Mouse (Mus musculus) brain, embryonic 14.5 days (tissue): Measurements from ENCODE around the gene Mpz.

Experiments used
- CTCF ChIP-seq: fragments of 200-500 bp; IDR thresholded peaks from 2 replicates; pipeline ENCODE4 v1.5.1; 2012; ENCODE audit warnings: inconsistent platforms, mild to moderate bottlenecking, moderate library complexity, borderline replicate concordance; ENCODE audit not compliant: insufficient read depth, insufficient read length; ENCODE audit errors: extremely low read depth
- POLR2A ChIP-seq: fragments of 200-500 bp; IDR thresholded peaks from 2 replicates; pipeline ENCODE4 v1.6.1; 2012; ENCODE audit warnings: mild to moderate bottlenecking, inconsistent platforms, borderline replicate concordance; ENCODE audit not compliant: poor library complexity, insufficient read depth, insufficient read length, severe bottlenecking; ENCODE audit errors: extremely low read depth

- TF ChIP-seq CTCF = no peak
- TF ChIP-seq POLR2A = no peak
Measured at GRCm38 (mm10) chr1:171102547-171103177, 47.8 kb upstream of the Mpz start.
